Mouse (Mus musculus) urinary bladder, postnatal 36 days (tissue): ENCODE measurements at regions not wholly inside any gene's neighbourhood (a gene's known extent, or its start where the extent isn't known, plus 50 kb on each side); places are given as distances from the start of the nearest gene placed in this dataset.

ENCODE experiments used
- DNase-seq, 2 experiments: peaks; one replicate each; pipeline ENCODE4 v3.0.0; 2022; ENCODE audit warnings: low spot score in 2 of 2, mixed read lengths in 1 of 2

GRCm38 (mm10) chr14:80479918-80480317 is 496.0 kb downstream of the Olfm4 start:
- DNase-seq, result no peak

GRCm38 (mm10) chr14:80482771-80483170 is 498.9 kb downstream of the Olfm4 start:
- no peak for DNase-seq

GRCm38 (mm10) chr14:80484256-80484655 is 500.4 kb downstream of the Olfm4 start:
- DNase-seq, result no peak

DNA sequence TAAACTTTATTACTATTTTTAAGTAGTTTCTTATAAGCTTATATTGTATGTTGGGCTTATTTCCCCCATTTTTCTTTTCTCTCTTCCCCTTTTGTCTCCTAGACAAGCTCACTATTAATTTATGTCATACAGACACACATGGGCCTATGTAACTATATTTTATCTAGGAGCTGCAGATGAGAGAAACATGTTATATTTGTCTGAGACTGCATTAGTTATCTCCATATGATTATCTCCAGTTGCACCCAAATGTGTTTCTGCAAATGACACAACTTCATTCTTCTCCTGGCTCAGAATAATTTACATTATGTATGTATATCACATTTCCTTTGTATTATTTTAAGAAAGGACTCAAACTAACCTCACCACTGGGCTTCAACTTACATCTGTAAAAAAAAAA is 501.3 kb downstream of the Olfm4 start:
- no peak for DNase-seq

DNA sequence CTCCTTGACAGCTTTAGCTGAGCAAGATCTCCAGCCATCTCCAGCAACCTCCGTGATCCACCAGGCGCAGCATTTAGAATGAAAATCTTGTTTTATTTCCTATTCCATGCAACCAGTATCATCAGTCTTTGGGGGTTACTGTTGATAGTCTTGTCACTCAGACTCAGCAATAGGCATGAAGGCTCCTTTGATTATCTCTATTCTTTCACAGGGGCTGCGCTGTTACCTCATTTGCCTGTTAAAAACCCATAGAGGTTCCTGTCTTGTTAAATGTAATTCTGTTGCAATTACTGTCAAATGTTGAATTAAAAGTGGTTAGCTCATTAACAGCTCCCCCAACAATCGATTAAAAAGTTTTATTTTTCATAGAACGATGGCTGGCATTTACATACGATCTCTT is 502.7 kb downstream of the Olfm4 start:
- no peak for DNase-seq

GRCm38 (mm10) chr14:80492043-80492900 is 508.4 kb downstream of the Olfm4 start:
- DNase-seq, result no peak

DNA sequence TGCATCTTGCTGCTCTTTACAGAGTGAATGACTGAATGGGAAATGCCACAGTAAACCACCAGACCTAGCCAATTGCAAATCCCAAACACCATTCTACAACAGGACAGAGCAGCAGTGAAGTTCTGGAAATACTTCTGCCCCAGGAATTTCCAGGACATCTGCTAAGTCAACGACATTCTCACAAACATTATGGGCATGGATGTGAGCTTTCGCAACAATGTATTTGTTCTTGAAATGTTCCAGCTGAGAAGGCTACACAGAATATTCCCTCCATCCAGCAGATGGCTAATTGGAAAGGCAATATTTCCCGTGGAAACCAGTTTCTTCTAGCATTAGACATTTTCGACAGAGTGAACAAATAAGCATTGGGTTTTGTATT is 509.0 kb downstream of the Olfm4 start:
- no peak for DNase-seq

GRCm38 (mm10) chr14:80504351-80504750 is 520.5 kb downstream of the Olfm4 start:
- DNase-seq, result no peak

DNA sequence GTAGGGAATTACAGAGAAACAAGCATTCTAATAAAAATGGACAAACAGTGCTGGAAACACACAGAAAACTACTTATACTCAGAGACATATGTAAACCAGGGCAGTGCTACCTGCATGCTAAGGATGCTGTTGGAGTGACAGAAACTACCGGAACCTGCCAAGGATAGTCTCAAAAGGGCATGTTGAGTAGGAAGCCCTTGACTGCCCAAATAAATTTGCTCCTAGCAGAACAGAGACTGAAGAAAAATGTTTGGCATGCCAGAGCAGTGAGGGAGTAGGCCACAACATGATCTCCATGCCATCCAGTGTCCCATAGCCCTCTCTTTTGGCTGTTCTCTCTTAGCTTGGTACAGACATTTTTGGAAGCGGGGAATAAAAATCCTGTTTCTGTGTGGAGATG is 532.7 kb downstream of the Olfm4 start:
- DNase-seq, result no peak

- DNase-seq, result no peak
These were observed 537.3 kb downstream of the Olfm4 start for GRCm38 (mm10) chr14:80521216-80521615.

GRCm38 (mm10) chr14:80521631-80522030 is 537.8 kb downstream of the Olfm4 start:
- DNase-seq, result no peak

DNA sequence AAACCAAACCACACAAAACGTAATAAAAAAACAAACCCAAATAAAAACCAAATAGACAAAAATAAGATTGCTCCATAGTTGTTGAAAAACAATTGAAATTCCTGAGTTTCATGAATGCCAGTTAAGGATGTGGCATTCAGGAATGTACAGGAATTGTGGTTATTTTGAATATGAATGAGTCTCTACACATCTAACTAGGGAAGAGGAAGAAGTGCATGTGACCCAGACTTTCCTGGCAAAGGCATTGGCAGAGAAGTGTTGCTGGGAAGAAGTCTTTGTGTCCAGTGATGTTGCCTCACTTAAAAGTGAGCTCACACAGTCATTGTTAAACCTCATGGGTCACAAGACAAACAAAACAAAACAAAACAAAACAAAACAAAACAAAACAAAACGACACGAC is 538.7 kb downstream of the Olfm4 start:
- no peak for DNase-seq

DNA sequence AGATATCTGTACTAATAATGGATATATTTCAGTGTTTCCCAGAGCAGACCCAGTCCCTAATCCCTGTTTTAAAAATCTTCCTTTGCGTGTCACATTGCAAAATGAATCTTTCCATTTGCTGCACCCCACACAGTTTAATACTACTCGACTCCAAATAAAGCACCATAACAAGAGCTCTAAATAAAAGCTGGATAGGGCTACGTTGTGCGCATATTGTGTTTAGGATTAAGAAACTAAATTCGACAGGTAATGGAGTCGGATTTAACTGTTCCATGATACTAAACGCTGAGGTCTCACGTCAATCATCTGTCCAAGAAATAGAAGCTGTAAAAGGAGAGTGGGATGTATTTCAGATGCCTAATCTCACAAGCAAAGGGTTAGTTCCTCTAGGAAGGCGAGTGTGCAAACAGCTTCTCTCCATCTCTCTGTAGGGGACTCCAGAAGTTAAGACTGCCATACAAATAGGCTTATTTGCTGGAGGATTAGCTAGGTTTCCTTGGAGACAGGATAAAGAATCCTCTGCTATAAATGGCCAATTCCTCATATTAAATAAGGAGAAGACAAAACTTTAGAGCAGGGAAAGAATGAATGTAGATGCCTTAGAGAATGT is 544.6 kb downstream of the Olfm4 start:
- DNase-seq, result no peak

- DNase-seq, result no peak
These were observed 552.3 kb downstream of the Olfm4 start for GRCm38 (mm10) chr14:80536044-80536745.

DNA sequence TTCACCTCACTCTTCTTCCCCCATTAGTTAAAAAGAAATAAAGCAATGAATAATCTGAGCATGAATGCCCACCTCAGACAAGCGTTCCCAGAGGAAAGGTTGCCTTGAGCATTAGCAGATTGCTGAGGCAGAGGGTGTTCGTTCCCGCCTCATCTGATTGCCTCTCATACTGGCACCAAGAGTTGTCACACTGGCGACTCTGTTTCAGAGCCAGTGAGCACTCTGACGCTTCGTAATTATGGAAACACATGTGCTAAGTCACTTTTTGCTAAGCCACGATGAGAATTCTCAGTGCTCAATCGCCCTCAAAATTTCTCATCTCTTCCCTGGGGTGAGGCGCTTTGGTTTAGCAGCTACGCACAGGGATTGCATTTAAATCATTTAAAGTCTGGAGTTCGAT is 576.1 kb downstream of the Olfm4 start:
- DNase-seq, result no peak
